Mouse (Mus musculus) forebrain, postnatal 0 days (tissue): Measurements from ENCODE around the gene Rxylt1. TPM values are rescaled to one million over a fixed set of nuclear protein-coding genes. Genes with fewer than 3 reads are reported as not detected.

Experiments used
- ATAC-seq: fragments of 200-750 bp; cut with Nextera tagmentation; 2 replicates; pipeline ENCODE4 v1.8.0; 2017; ENCODE audit warnings: mild to moderate bottlenecking, moderate library complexity
- DNase-seq: peaks from one replicate; pipeline ENCODE4 v3.0.0-alpha.2; 2015
- H3K27ac ChIP-seq: fragments of 300-500 bp; sonication (generic); 2 replicates; pipeline ENCODE4 v1.5.1; 2014; ENCODE audit warnings: low read depth, mild to moderate bottlenecking, antibody characterized with exemption, low read length, moderate library complexity, mixed read lengths
- H3K27me3 ChIP-seq: fragments of 300-500 bp; sonication (generic); 2 replicates; pipeline ENCODE4 v1.6.1; 2014; ENCODE audit warnings: mild to moderate bottlenecking, low read length, mixed read lengths; ENCODE audit not compliant: insufficient read depth
- H3K36me3 ChIP-seq: fragments of 300-500 bp; sonication (generic); 2 replicates; pipeline ENCODE4 v1.6.1; 2014; ENCODE audit warnings: mild to moderate bottlenecking, moderate library complexity; ENCODE audit not compliant: insufficient read depth
- H3K4me1 ChIP-seq: fragments of 300-500 bp; sonication (generic); 2 replicates; pipeline ENCODE4 v1.6.1; 2014; ENCODE audit warnings: antibody characterized with exemption; ENCODE audit not compliant: insufficient read depth
- H3K4me2 ChIP-seq: fragments of 300-500 bp; sonication (generic); 2 replicates; pipeline ENCODE4 v1.6.1; 2014; ENCODE audit warnings: low read depth, mild to moderate bottlenecking, moderate library complexity
- H3K4me3 ChIP-seq: fragments of 300-500 bp; sonication (generic); 2 replicates; pipeline ENCODE4 v1.5.1; 2014; ENCODE audit warnings: low read depth, low read length, mixed read lengths
- H3K9ac ChIP-seq: fragments of 300-500 bp; sonication (generic); 2 replicates; pipeline ENCODE4 v1.6.1; 2014; ENCODE audit warnings: mild to moderate bottlenecking
- H3K9me3 ChIP-seq: fragments of 300-500 bp; sonication (generic); 2 replicates; pipeline ENCODE4 v1.6.1; 2016; ENCODE audit warnings: low read length
- CTCF ChIP-seq: sonication (generic); IDR thresholded peaks from 2 replicates; pipeline ENCODE4 v1.5.1; 2016; ENCODE audit warnings: antibody characterized with exemption, control low read depth, low read depth
- WGBS: fragments of 180-500 bp; shearing (Covaris S2); extraction: QIAGEN DNeasy Blood & Tissue Kit; methylation state at CpG from one replicate; pipeline ENCODE4 v1.1.7; 2014; 5-methylcytosine and 5-hydroxymethylcytosine counted together
- polyA plus RNA-seq: library from polyadenylated mRNA; unstranded; fragments of >200 nt; fragmentation: Nextera tagmentation; extraction: Ambion mirVana; gene quantifications from 2 replicates; pipeline ENCODE4 v1.2.1, GENCODE M21; 2015
- total RNA-seq: library from RNA; depleted of rRNA; stranded (reverse); fragments of >200 nt; gene quantifications from 2 replicates; pipeline ENCODE4 v1.2.3, GENCODE M21; 2014; rRNA removed

The Rxylt1 gene
- total RNA-seq (40.5 and 44.0 TPM in 2 replicates), polyA plus RNA-seq (48.4 and 49.3 TPM in 2 replicates)

GRCm38 (mm10) chr10:122096980-122097844 is at the start of gene Rxylt1:
Gene Rxylt1, minus strand, starts transcription at chr10:122097371.
- Histone ChIP-seq H3K4me1 (peaks cover 11% of the 10 kb centered on the region; the same call in 1 of the 2 replicates), H3K4me3 (peak within 1 kb of the TSS; percentile 69), H3K36me3 (no peaks in the 10 kb centered on the region), H3K9me3 (no peaks in the 10 kb centered on the region), H3K27ac (peak within 1 kb of the TSS; percentile 90), H3K27me3 (no peaks in the 10 kb centered on the region), H3K9ac (peak within 1 kb of the TSS; percentile 78), H3K4me2 (peak within 1 kb of the TSS; percentile 85)
- peak; percentile 93 for DNase-seq
- WGBS: 2% methylated on average over 45 of the region's 48 CpGs
- no peak for TF ChIP-seq CTCF
- peak; percentile 96 for ATAC-seq

- Histone ChIP-seq H3K27ac (no peak overlapping the region), H3K9me3 (no peaks in the 10 kb centered on the region), H3K4me1 (no peaks in the 10 kb centered on the region), H3K36me3 (no peaks in the 10 kb centered on the region), H3K4me3 (peak overlapping the region; percentile 16), H3K4me2 (peak overlapping the region; percentile 45), H3K9ac (peak overlapping the region; percentile 31), H3K27me3 (no peaks in the 10 kb centered on the region)
- ATAC-seq (no peak), DNase-seq (no peak)
- TF ChIP-seq CTCF: no peak
- WGBS: 68% methylated on average over 21 of the region's 21 CpGs
These were observed 24.3 kb upstream of the Rxylt1 start for GRCm38 (mm10) chr10:122121290-122121970.

GRCm38 (mm10) chr10:122120500-122121289 is 23.5 kb upstream of the Rxylt1 start:
- peak overlapping the region; percentile 31 for H3K9ac ChIP-seq
- DNase-seq (peak; percentile 39), ATAC-seq (peak; percentile 61; the same call in 1 of the 2 replicates)
- peak overlapping the region; percentile 16 for H3K4me3 ChIP-seq
- H3K27me3 ChIP-seq: no peaks in the 10 kb centered on the region
- TF ChIP-seq CTCF: peak; percentile 31; the same call in 1 of the 2 replicates
- H3K4me2 ChIP-seq: peak overlapping the region; percentile 45
- H3K9me3 ChIP-seq: no peaks in the 10 kb centered on the region
- 20% methylated on average over 16 of the region's 16 CpGs for WGBS
- no peaks in the 10 kb centered on the region for H3K36me3 ChIP-seq
- no peaks in the 10 kb centered on the region for H3K4me1 ChIP-seq
- H3K27ac ChIP-seq: no peak overlapping the region

- H3K9ac ChIP-seq: no peak overlapping the region
- H3K4me1 ChIP-seq: no peaks in the 10 kb centered on the region
- no peaks in the 10 kb centered on the region for H3K36me3 ChIP-seq
- no peak overlapping the region for H3K27ac ChIP-seq
- no peak for TF ChIP-seq CTCF
- ATAC-seq (no peak), DNase-seq (no peak)
- H3K4me3 ChIP-seq: no peak overlapping the region
- H3K9me3 ChIP-seq: no peaks in the 10 kb centered on the region
- 51% methylated on average over 6 of the region's 6 CpGs for WGBS
- H3K27me3 ChIP-seq: no peaks in the 10 kb centered on the region
- no peak overlapping the region for H3K4me2 ChIP-seq
These were observed 22.3 kb upstream of the Rxylt1 start for GRCm38 (mm10) chr10:122119451-122119850.

- ATAC-seq (no peak), DNase-seq (no peak)
- Histone ChIP-seq H3K27me3 (no peaks in the 10 kb centered on the region), H3K9me3 (no peaks in the 10 kb centered on the region), H3K4me3 (no peak overlapping the region), H3K27ac (no peak overlapping the region), H3K9ac (no peak overlapping the region), H3K4me1 (no peaks in the 10 kb centered on the region), H3K4me2 (no peak overlapping the region), H3K36me3 (no peaks in the 10 kb centered on the region)
- no peak for TF ChIP-seq CTCF
- WGBS: 95% methylated on average over 11 of the region's 11 CpGs
These were observed 19.5 kb upstream of the Rxylt1 start for GRCm38 (mm10) chr10:122116636-122117035.

GRCm38 (mm10) chr10:122106633-122107028 is 9.5 kb upstream of the Rxylt1 start:
- Histone ChIP-seq H3K36me3 (no peaks in the 10 kb centered on the region), H3K4me3 (no peak overlapping the region), H3K27me3 (no peaks in the 10 kb centered on the region), H3K9me3 (no peaks in the 10 kb centered on the region), H3K9ac (no peak overlapping the region), H3K4me2 (no peak overlapping the region), H3K27ac (no peak overlapping the region), H3K4me1 (no peaks in the 10 kb centered on the region)
- DNase-seq: no peak
- WGBS: 80% methylated on average over 3 of the region's 3 CpGs
- no peak for TF ChIP-seq CTCF
- no peak for ATAC-seq
